Mouse (Mus musculus) testis, adult 2 months (tissue): ENCODE results near the gene Hmgb3.

Source experiments
- CTCF ChIP-seq: fragments of 200-500 bp; IDR thresholded peaks from 2 replicates; pipeline ENCODE4 v1.5.1; 2012; ENCODE audit warnings: low read depth, mild to moderate bottlenecking, inconsistent platforms, low read length, moderate library complexity; ENCODE audit not compliant: control insufficient read depth, insufficient read depth, insufficient replicate concordance
- POLR2A ChIP-seq: fragments of 200-500 bp; IDR thresholded peaks from 2 replicates; pipeline ENCODE4 v1.6.1; 2012; ENCODE audit warnings: low read depth, mild to moderate bottlenecking, inconsistent platforms, low read length, moderate library complexity; ENCODE audit not compliant: control insufficient read depth

DNA sequence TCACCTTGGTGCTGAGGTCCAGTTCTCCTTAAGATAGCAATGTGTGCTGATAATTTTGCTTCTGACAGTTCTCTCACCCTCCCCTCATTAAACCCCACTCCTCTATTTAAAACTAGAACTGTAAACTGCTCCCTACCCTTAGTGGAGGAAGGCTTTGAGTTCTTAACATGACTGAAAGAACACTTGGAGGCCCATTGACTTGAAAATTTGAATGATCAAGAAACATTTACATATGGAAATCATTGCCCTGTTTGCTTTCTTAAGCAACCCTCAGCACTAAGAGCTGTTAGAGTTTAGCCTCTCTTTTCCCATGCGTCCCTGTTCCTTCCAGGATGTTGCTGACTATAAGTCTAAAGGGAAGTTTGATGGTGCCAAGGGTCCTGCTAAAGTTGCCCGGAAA lies 3.6 kb downstream of the Hmgb3 start:
- TF ChIP-seq CTCF, result no peak
- TF ChIP-seq POLR2A, result no peak
